Mouse (Mus musculus) liver, adult 2 months (tissue): ENCODE measurements around the gene Kras.

ENCODE experiments used
- CTCF ChIP-seq: fragments of 200-500 bp; IDR thresholded peaks from 2 replicates; pipeline ENCODE4 v1.5.1; 2011; ENCODE audit warnings: low read depth, low read length, control low read depth
- POLR2A ChIP-seq: fragments of 200-500 bp; IDR thresholded peaks from 2 replicates; pipeline ENCODE4 v1.6.1; 2011; ENCODE audit warnings: low read length, control low read depth; ENCODE audit not compliant: insufficient read depth; ENCODE audit errors: extremely low read depth

DNA sequence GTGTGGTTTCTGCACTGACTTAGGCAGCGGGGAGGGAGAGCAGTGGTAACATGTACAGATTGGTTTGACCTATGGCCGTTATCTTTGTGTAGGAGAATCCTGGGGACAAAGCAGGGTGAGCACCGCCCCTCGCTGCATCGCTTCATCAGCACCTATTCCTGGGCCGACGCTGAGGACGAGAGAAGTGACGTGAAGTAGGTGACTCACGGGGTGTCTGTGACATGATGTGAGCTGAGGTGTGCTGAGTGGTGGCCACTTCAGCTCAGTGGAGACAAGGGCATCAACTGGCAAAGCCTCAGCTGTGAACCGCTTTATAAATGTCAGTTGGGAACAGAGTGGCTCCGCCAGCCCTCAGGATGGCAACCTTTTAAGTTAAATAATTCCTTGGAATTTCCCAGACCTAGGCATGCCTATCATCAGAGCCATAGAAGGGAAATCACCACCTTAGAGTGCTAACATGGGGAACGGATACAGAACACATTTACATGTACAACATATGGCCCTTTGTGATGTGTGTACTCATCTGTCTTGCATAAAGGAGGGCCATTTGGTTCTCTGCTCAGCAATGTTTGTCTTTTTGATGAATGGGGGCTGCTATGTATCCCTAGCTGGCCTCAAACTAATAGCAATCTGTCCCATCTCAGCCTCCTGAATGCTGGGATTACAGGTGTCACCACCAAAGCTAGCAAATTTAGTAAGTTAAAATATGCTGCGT is 78.0 kb downstream of the Kras start:
- TF ChIP-seq CTCF, result no peak
- TF ChIP-seq POLR2A, result no peak
